In the genomic region with DNA sequence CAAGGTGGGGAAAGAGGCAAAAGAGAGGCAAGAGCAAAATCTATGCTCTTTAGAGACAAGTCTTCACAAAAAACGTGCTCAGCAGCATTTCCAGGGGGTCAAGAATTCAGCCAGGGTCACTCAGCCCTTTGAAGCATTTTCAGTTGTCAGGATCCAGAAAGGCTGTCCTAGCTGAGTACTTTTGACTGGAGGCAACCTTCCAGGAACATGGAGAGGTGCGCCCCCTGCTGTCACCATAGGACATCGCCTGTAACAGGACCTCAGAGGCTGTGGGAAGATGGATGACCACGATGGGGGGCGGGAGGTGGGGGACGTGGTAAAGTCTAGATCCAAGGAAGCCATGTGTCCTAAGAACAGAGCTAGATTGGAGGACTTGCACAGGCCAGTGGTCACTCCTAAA, we compare ENCODE assay signal across 8 mouse cellular contexts. TPM values are rescaled to one million over a fixed set of nuclear protein-coding genes. Genes with fewer than 3 reads are reported as not detected.
DNase-seq lines count a peak whose midpoint lies in the region; ATAC-seq and TF ChIP-seq lines count a peak whose summit lies in the region.
"Had no signal": no experiment of that assay in that cellular context is flagged by ENCODE, and none has a peak within 500 bp of the region (broad histone marks: within the 10 kb centered on the region; RNA-seq: fewer than 3 reads in every experiment).

No protein-coding gene starts in this region.

- H3K9ac ChIP-seq in kidney, embryonic 14.5 days (ENCODE audit: low read depth, low read length): no peak overlapping the region
- H3K9ac ChIP-seq in kidney, postnatal 0 days (ENCODE audit: low read depth, low read length): no peak overlapping the region
- H3K9ac ChIP-seq: limb, embryonic 13.5 days had no signal

- no peak for ATAC-seq in kidney, embryonic 14.5 days (ENCODE audit: low FRiP score, low TSS enrichment)
- ATAC-seq in kidney, postnatal 0 days (replicated peaks; ENCODE audit: low FRiP score, low read depth): no peak

- TF ChIP-seq CTCF in kidney, postnatal 0 days (IDR thresholded peaks at IDR 0.05; ENCODE audit: low read depth): peak; percentile 47

- WGBS in kidney, embryonic 14.5 days: 22% methylated on average over 5 of the region's 6 CpGs
- WGBS in kidney, postnatal 0 days: 13% methylated on average over 5 of the region's 6 CpGs

- H3K4me3 ChIP-seq in kidney, embryonic 14.5 days (ENCODE audit: low read length): no peak overlapping the region
- no peak overlapping the region for H3K4me3 ChIP-seq in kidney, postnatal 0 days (replicated peaks; ENCODE audit: low read depth, low read length)
- H3K4me3 ChIP-seq: limb, embryonic 13.5 days had no signal

- H3K27me3 ChIP-seq in kidney, embryonic 14.5 days (ENCODE audit: control insufficient read depth, insufficient read depth, low read length): no peaks in the 10 kb centered on the region
- H3K27me3 ChIP-seq in kidney, postnatal 0 days (ENCODE audit: insufficient read depth, low read length): no peaks in the 10 kb centered on the region
- H3K27me3 ChIP-seq: limb, embryonic 13.5 days had no signal

- no peak overlapping the region for H3K27ac ChIP-seq in kidney, embryonic 14.5 days (ENCODE audit: low read depth, low read length)
- H3K27ac ChIP-seq in kidney, postnatal 0 days: no peak overlapping the region
- H3K27ac ChIP-seq: limb, embryonic 13.5 days had no signal

- DNase-seq in kidney, adult 11 months: peak; percentile 15
- peak; percentile 38 for DNase-seq in MN1 (ENCODE audit: low spot score)
- DNase-seq in adrenal gland, postnatal 14 days: peak; percentile 83
- DNase-seq in kidney, postnatal 0 days (ENCODE audit: low spot score): peak; percentile 15
- DNase-seq in lung, postnatal 25 days (ENCODE audit: low spot score): peak; percentile 22
- DNase-seq in spleen, postnatal 36 days (ENCODE audit: low spot score in 2 of 2): no peak

- no peaks in the 10 kb centered on the region for H3K36me3 ChIP-seq in kidney, embryonic 14.5 days (ENCODE audit: control insufficient read depth, insufficient read depth, low read length)
- H3K36me3 ChIP-seq in kidney, postnatal 0 days (ENCODE audit: insufficient read depth, low read length): no peaks in the 10 kb centered on the region
- H3K36me3 ChIP-seq: limb, embryonic 13.5 days had no signal

- no peak overlapping the region for H3K4me2 ChIP-seq in kidney, embryonic 14.5 days (replicated peaks; ENCODE audit: low read depth, low read length)
- H3K4me2 ChIP-seq in kidney, postnatal 0 days (ENCODE audit: low read length): no peak overlapping the region
- H3K4me2 ChIP-seq: limb, embryonic 13.5 days had no signal

- no peaks in the 10 kb centered on the region for H3K9me3 ChIP-seq in kidney, embryonic 14.5 days (ENCODE audit: control insufficient read depth, low read length)
- H3K9me3 ChIP-seq in kidney, postnatal 0 days (replicated peaks; ENCODE audit: low read length): no peaks in the 10 kb centered on the region
- H3K9me3 ChIP-seq: limb, embryonic 13.5 days had no signal

- H3K4me1 ChIP-seq in kidney, embryonic 14.5 days (ENCODE audit: control insufficient read depth, insufficient read depth, low read length): no peaks in the 10 kb centered on the region
- no peaks in the 10 kb centered on the region for H3K4me1 ChIP-seq in kidney, postnatal 0 days (replicated peaks; ENCODE audit: insufficient read depth, low read length)
- H3K4me1 ChIP-seq: limb, embryonic 13.5 days had no signal

RNA-seq across cellular contexts. Expression of a gene that starts 24.9 kb away (rescaled TPM):
- not detected in 2 replicates for polyA plus RNA-seq in kidney, embryonic 14.5 days (2014; fragmentation: Nextera tagmentation; extraction: Ambion mirVana)
- total RNA-seq in adrenal gland, postnatal 14 days (2021): not detected in 2 replicates
- 0.04 TPM in 1 of 2 replicates, not detected in the other for polyA plus RNA-seq in kidney, postnatal 0 days (2015; fragmentation: Nextera tagmentation; extraction: Ambion mirVana)

RNA-seq across cellular contexts. Expression of a gene that starts 55.6 kb away (rescaled TPM):
- 0.03 TPM in 1 of 2 replicates, not detected in the other for polyA plus RNA-seq in kidney, embryonic 14.5 days (2014; fragmentation: Nextera tagmentation; extraction: Ambion mirVana)
- total RNA-seq in adrenal gland, postnatal 14 days (2021): 0.15 TPM in 1 of 2 replicates, not detected in the other
- polyA plus RNA-seq in kidney, postnatal 0 days (2015; fragmentation: Nextera tagmentation; extraction: Ambion mirVana): 0.05 TPM in 1 of 2 replicates, not detected in the other
- polyA plus RNA-seq: limb, embryonic 13.5 days had no signal

Comparison
In these comparisons a context has a peak if more than half of its experiments do, and no peak if none do; other contexts are left out.
1. DNase-seq: peak in kidney, adult 11 months (single experiment), MN1 (single experiment), adrenal gland, postnatal 14 days (single experiment), kidney, postnatal 0 days (single experiment) and lung, postnatal 25 days (single experiment); none in spleen, postnatal 36 days (0 of 2).